Mouse (Mus musculus): ENCODE measurements around the gene Nrip1. TPM values are rescaled to one million over a fixed set of nuclear protein-coding genes. Genes with fewer than 3 reads are reported as not detected.
A peak's percentile ranks its signal among the peaks of the same experiment; 100 is the strongest.
"Not testable (repeated sequence)": the region's sequence is repeated elsewhere in the genome, so short reads cannot be mapped to it uniquely, and the experiment has no call there.

Nrip1 gene
- 10 to 100 TPM; 49.2 to 56.7 (median 50.9) TPM for total RNA-seq (2022)

DNA sequence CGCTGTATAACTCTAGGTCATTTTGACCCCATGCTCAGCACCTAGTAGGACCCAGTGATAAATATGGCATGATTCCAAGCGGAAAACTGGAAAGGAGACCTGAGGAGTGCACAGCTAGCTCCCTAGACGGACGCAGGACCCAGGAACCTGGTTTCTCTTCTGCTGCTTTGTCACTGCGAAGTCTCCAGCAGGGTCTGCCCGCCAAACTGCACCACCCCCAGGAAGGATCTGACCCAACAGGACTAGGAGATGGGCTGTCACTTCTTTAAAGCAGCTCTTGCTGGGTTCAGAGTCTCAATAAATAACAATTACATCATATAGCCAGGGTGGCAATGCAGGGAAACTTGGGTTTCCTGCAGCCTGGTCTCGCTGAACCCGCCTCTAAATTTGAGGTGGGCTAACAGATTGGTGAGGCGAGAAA, at the start of gene Nrip1:
Gene Nrip1, minus strand, starts transcription at position 157 of the 421 bp plus-strand sequence.
- DNase-seq (ENCODE audit: low spot score in 2 of 2): peak; percentile 35 to 50

DNA sequence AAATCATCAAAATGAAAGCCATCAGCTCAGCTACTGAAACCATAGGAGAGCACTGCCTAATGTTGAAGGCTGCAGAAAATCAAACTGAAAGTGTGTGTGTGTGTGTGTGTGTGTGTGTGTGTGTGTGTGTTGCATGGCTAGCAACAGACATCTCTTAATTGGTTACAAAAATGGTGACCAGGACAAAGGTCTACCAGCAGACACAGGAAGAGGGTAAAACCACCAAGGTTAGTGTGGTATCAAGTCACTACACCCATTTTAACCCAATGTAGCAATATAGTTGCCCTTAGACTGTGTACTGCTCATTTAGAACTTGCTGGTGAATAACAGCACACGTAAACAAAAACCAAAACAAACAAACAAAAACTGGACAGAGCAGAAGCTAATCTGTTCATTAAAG, 48.9 kb upstream of the Nrip1 start:
- DNase-seq (ENCODE audit: low spot score in 2 of 2): no peak

DNA sequence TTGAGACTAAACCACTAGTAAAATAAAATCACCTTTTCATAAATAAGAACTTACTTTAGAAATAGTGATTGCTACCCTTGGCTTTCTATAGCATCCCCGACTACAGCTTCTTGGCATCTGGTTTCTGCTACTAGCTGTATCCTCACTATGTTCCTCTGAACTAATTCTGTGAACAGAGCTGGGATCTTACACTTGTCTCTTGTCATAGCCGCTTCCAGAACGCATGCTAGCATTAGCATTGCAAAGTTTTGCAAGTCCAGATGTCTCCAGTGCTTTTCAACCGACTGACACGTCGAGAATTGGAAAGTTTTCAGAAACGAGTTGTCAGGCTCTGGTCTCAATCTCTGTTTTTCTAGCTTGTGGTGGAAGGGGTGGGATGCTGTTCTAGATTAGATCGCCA, 46.2 kb upstream of the Nrip1 start:
- DNase-seq (ENCODE audit: low spot score in 2 of 2): no peak

DNA sequence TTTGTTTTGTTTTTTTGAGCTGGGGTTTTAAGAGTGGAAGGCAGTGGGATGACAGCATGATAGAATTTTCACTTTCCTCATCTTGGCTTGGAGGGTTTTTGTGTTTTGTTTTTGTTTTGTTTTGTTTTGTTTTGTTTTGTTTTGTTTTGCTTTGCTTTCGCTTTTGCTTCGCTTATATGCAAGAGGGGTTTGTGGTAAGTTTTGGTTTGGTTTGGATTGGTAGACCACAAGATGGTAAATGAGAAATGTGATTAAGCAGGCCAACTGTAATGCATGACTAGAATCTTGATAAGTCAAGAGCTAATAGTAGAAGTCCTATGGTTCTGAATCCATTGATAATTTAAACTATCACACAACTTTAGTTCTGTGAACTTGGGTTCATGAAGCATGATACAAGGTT, 42.9 kb upstream of the Nrip1 start:
- no peak for DNase-seq (ENCODE audit: low spot score in 2 of 2)

DNA sequence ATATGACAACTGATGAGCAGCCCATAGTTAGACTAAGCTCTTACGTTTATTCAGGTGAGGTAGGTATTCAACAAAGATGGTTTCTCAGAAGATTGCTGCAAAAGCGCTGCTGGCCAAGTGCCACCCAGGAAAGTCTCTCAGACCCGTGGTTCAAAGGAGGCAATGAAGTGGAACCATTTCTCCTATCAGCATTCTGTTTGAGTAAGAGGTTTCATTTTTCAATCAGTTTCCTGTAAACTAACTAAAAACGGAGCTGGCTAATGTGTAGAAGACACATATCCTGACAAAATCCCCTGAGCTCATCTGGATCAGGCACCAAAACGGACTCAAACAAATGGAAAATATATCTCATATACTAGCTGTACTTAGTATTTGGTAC, 42.4 kb upstream of the Nrip1 start:
- DNase-seq (ENCODE audit: low spot score in 2 of 2): no peak

DNA sequence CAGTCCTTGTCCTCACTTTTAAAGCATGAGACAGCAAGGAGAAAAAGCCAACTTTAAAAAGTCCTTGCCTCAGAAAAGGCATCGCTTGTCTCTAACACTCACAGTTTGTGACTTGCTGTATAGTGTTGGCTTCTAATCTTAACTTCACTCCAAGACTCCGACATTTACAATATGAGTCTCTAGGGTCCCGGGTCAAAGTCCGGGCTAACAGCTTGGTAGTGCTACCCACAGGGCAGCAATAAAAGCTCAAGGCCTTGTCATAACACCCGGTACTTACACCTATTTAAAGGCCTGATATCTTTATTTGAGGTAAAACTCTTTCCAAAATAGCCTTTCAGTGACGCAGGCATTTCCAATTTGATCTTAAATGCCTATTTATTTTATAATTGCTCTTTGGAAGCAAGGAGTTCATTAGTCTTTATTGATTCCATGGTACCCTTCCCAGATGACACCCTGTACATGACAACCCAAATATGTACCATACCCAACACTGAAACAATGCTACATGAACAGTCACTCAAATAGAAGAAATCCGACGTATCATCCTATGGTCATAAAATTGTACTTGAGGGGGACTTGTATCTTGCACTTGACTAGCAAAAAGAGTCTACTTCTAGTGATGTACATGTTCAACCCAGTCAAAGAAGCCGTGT, 41.9 kb upstream of the Nrip1 start:
- no peak for DNase-seq (ENCODE audit: low spot score in 2 of 2)

DNA sequence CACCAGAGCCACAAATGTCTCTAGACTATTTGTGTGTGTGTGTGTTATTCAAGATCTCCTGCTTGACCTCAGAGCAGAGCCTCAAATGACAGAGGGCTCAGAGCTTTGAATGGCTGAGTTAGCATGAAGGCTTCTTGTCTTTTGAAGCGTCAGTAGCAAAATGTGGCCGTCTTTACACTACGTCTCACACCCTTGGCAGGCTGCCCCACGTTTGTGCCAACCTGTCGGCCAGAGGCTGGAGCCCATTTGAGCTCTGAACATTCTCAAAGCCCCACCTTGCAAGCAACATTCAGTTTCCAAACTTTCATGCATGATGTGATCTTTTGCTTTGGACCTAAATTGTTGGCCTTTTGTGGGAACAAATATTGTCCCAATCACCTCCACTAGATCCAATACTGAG, 40.9 kb upstream of the Nrip1 start:
- no peak for DNase-seq (ENCODE audit: low spot score in 2 of 2)

DNA sequence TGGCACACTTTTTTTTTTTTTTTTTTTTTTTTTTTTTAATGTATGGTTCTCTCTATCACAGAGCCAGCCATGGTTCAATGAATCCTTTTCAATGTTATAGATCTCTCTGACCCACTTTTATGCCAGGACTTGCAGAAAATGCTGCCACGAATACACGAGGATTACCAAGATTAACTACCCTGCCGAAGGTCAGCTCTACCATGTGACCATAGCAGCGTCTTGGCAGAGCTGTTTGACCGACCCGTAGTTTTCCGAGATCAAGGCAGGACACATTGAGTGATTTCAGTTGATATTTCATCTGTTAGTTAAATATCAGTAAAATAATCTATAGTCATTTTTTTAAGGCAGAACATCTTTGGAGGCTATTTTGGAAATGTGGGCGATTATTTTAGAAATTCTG, 40.0 kb upstream of the Nrip1 start:
- no peak for DNase-seq (ENCODE audit: low spot score in 2 of 2)

DNA sequence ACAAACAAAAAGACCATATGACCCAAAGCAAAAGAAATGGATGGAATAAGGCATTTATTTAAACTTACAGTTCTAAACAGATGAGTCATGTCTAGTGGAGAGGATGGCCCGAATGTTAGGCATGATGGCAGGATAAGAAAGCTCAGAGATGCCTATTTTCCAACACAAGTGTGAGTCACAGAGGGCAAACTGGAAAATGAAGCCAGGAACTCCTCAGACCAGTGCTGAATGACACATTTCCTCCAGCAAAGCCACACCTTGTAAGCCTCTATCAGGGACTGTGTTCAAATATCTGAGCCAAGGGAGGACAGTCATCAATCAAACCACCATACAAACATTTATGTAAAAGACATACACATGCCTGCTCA, 35.7 kb upstream of the Nrip1 start:
- no peak for DNase-seq (ENCODE audit: low spot score in 2 of 2)

DNA sequence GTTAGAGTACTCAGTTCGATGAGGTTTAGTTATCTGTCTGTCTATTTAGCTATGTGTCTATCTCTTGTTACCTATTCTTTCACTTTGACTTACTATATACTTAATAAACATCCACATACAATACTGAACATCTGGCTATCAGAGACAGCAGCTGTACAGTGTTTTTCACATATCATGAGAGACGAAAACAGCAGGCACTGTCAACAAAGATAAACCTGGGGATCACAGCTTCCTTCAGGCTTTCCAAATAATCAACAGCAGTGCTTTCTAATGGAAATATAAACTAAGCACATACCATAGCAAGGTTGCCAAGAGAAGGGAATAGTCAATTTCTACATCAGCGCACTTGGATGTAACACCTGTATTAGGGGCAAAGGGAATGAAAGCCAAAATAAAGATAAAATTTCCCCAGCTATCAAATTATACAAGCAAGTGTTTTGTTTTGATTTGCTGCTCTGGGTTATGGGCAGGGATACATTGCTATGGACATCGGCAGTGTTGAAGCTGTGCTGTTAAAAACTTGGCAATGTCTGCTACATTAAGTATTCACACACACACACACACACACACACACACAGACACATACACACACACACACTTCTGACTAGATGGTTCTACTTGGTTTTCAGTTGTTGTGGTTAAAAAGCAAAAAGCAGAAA, 35.2 kb upstream of the Nrip1 start:
- DNase-seq (ENCODE audit: low spot score in 2 of 2): no peak

DNA sequence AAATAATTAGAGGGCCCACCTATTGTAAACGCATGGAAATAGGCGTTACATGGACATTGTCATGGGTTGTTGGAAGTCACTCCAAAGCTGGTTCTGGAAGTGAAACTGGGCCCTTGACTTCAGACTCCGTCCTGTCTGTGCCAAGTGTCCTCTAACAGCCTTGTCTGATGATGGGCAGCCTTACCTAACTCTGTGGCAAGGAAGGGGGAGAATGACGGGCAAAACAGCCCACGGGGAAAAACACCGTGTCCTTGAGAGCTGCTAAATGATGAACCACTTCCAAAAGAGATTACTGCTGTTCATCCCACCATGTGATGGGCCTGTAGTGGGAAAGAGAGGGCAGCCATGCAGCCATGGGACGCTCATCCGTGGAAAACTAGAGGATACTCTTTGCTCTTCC, 34.6 kb upstream of the Nrip1 start:
- no peak for DNase-seq (ENCODE audit: low spot score in 2 of 2)

DNA sequence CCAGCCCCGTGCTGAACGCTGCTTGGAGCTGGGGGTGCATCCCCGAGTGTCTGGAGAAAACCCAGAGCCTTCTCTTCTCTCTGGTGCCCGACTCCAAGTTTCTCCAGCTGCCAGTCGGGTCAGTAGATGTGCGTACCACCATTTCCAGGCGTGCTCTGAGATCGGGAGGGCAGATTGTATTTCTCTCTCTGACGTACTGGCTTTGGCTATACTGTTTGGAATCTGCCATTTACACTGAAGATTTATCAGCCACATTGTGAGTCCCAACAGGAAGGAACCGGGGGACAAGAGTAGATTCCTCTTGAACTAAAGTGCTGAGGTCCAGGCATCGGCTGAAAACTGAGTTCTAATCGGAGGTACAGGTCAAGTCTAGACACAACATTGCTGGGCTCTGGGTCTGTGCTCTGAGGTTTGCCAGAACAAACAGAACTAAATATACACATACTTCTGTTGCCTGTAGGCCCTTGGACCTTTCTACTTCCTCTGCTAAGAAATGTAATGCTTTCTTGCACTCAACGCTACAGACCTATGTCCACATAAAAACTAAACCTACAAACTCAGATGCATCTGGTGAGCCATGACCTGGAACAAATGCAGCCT, 33.8 kb upstream of the Nrip1 start:
- DNase-seq (ENCODE audit: low spot score in 2 of 2): no peak

DNA sequence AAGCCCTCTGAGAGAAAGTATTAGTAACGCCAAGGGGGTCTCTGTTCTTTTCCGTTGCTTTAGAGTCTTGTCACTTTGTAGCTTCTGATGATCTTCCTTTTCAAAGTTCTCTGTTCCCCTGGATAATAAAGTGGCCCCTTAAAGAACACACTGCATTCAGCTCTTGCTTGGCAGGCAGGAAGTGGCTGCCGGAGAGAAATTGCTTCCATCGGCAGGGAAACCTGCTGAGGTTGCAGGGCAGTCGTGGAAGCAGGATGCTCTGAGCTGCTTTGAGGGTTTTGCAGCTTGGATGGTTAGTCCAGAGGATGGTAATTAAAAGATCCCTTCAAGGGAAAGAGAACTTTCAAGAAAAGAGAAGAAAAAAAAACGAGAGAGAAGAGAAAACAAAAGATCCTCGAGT, 33.3 kb upstream of the Nrip1 start:
- no peak for DNase-seq (ENCODE audit: low spot score in 2 of 2)

DNA sequence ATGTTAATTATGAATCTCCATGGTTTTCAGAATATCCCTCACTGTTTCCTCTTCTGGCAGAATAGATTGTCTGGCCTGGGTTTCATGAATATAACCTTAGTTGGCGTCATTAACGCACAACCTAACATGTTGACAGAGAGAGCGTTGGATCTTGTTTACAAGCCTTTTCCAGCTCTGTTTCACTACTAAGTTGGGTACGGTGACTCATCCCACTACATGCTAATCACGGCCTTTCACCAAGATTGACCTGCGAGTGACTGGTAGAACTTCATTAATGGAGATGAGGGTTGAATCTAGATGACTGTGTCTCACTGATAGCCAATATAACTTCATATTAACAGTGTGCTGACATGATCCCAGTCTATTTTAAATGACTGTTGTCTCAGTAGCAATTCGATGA, 32.7 kb upstream of the Nrip1 start:
- DNase-seq (ENCODE audit: low spot score in 2 of 2): no peak

DNA sequence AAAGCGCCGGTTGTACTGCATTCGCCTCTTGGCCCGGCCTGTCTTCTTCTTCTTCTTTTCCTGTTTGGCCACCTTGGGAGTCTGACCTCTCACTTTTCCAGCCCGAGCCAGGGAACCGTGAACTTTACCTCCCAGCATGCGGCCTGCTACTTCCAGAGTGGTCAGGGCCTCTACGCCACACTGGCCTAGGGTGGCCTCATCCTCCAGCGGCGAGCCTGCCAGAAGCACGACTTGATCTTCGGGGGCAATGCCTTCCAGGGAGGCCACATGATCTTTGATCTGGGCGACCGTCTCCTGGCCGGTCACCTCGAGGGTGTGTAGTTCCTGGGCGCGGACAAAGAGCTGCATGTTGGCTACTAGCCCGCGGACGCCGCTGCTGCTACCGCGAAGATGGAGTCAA, 29.7 kb upstream of the Nrip1 start:
- not testable (repeated sequence) for DNase-seq (ENCODE audit: low spot score in 2 of 2)

DNA sequence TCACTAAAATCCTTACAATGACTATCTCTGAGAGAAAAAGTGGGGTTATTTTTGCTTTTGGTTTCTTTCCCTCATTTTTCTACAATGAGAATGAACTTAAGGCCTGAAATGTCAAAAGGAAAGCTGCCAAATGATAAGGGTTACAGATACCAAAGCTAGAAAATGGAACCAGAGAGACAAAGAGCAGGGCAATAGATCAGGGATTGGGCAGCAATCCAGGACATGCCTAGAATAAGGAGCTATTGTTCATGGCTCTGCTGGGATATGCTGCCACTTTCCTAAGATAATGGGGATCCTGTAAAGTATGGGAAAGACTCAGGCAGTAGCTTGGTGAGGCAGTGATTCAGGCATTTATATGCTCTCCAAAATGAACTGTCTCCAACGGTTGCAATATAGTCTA, 22.9 kb upstream of the Nrip1 start:
- no peak for DNase-seq (ENCODE audit: low spot score in 2 of 2)

DNA sequence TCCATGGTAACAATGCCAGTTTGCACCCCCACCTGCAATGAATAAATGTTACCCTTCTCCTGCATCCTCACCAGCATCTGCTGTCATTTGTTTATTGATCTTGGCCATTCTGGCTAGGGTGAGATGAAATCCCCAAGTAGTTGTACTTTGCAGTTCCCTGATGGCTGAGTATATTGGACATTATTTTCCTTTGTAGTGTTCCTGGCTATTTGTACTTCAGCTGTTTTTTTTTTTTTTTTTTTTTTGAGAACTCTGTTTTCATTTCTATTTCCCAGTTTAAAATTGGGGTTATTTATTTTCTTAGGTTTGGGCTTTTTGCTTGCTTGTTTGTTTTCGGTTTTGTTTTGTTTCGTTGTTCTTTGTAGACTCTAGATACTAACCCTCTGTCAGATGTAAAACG, 19.6 kb upstream of the Nrip1 start:
- no peak for DNase-seq (ENCODE audit: low spot score in 2 of 2)

DNA sequence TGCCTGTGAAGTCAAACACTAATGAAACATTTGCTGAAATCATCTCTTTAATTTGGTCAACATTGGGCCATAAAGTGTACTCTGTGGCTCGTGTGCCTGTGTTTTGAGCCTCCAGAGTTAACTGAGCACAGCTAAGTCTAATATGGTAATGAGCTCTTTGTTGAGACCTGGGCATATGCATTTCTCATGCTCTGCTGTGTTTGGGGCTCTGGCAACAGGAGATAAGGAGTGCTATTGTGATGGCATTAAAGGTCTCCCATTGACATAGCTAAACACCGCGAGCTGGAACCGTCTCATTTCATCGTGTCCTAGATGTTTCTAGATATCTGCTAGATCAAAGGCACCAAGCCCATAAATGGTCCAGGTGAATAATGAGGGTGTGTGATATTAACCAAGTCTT, 12.9 kb upstream of the Nrip1 start:
- DNase-seq (ENCODE audit: low spot score in 2 of 2): no peak

DNA sequence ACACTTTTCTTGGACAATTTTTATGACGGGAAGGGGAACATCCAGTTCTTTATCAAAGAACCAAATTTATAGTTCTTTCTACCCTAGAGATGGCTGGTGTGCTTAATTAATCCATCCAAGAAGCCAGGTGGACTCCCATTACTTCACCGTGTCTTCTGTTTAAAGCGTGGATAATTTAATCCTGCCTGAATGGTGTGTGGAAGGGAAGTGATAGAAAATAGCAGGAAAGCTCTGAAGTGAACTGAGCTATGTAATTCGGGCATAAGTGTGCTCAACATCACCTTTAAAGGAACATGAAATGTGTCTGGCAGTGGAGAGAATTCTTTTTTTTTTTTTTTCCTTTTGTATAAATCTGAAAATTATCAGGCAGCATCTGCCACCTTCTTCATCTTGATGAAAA, 12.4 kb upstream of the Nrip1 start:
- no peak for DNase-seq (ENCODE audit: low spot score in 2 of 2)

DNA sequence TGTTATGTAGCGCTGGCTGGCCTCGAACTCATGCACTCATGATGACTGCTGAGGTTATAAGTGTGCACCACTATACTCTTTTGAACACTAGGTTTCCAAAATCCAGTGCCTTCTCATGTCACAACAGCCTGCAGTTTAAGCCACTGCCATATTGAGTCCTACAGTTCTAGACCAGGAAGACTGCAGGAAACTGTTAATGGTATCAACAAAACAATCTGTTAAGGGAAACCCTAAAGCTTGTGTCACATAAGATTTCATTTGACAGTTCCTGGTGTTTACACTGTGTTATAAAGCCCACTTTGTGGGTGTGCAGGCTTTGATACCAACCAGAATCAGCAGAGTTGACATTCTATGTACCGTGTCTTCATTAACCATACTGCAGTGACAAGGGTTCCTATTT, 3.6 kb upstream of the Nrip1 start:
- no peak for DNase-seq (ENCODE audit: low spot score in 2 of 2)

DNA sequence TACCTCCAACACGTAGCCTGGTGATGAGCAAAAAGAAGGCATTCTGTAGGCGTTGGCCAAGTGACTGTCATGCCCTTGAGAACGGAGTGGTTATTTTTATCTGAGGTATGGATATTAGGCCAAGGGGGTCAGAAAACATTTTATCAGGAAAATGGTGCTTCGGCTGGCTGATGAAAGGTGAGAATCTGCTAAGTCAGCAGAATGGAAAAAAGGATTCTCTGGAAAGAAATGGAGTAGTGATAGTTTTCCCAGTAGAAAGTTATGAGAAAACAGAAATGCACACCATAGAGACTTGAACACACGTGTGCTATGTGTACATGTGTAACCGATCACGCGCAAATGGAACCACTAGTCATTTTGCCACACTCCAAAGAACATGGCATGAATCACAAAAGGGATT, 3.0 kb upstream of the Nrip1 start:
- DNase-seq (ENCODE audit: low spot score in 2 of 2): no peak

DNA sequence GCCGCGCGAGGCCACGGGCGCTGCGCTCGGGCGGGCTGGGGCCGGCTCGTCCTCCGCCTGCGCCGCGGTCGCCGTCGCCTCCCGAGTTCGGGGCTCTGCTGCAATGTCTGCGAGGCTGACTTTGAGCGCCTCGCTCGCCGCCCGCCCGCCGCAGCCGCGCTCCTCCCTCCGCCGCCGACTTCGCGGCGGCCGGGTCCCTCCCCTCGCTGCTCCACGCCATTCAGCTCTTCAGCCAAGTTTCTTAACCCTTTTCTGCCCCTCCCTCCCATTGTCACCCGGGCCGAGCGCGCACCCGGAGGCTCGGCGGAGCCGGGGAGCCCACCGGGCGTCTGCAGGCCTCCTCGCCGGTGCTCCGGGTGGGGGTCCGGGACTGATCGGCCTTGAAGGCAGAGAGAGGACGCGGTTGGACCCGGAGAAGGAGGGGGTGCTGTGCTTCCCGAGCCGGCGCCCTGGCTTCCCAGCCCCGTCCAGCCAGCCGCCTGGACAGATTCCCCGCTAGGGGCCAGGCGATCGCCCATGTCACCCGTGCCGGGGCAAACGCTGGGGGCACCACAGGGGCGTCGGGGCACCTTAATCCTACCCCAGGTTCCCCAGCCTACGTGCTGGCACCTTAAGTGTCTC, 576 bp downstream of the Nrip1 start:
- DNase-seq (ENCODE audit: low spot score in 2 of 2): peak; percentile 64 to 75

All from layer of hippocampus, adult 8-10 months (tissue).